Mouse (Mus musculus) midbrain, embryonic 12.5 days (tissue): ENCODE data around the gene Extl2. TPM values are rescaled to one million over a fixed set of nuclear protein-coding genes. Genes with fewer than 3 reads are reported as not detected.

ENCODE experiments used
- ATAC-seq: fragments of 200-750 bp; cut with Nextera tagmentation; 2 replicates; pipeline ENCODE4 v1.8.0; 2017; ENCODE audit warnings: low read depth, moderate TSS enrichment, moderate library complexity; ENCODE audit not compliant: low FRiP score
- H3K27ac ChIP-seq: fragments of 300-500 bp; sonication (generic); replicated peaks from 2 replicates; pipeline ENCODE4 v1.5.1; 2016; ENCODE audit warnings: mild to moderate bottlenecking
- H3K27me3 ChIP-seq: fragments of 300-500 bp; sonication (generic); 2 replicates; pipeline ENCODE4 v1.6.1; 2016; ENCODE audit warnings: mild to moderate bottlenecking
- H3K36me3 ChIP-seq: fragments of 300-500 bp; sonication (generic); 2 replicates; pipeline ENCODE4 v1.6.1; 2016
- H3K4me1 ChIP-seq: fragments of 300-500 bp; sonication (generic); 2 replicates; pipeline ENCODE4 v1.6.1; 2016
- H3K4me2 ChIP-seq: fragments of 300-500 bp; sonication (generic); replicated peaks from 2 replicates; pipeline ENCODE4 v1.6.1; 2016; ENCODE audit warnings: mild to moderate bottlenecking, moderate library complexity
- H3K4me3 ChIP-seq: fragments of 300-500 bp; sonication (generic); 2 replicates; pipeline ENCODE4 v1.5.1; 2016; ENCODE audit warnings: mild to moderate bottlenecking
- H3K9ac ChIP-seq: fragments of 300-500 bp; sonication (generic); replicated peaks from 2 replicates; pipeline ENCODE4 v1.6.1; 2016; ENCODE audit warnings: mild to moderate bottlenecking, moderate library complexity
- H3K9me3 ChIP-seq: fragments of 300-500 bp; sonication (generic); 2 replicates; pipeline ENCODE4 v1.6.1; 2016; ENCODE audit warnings: mild to moderate bottlenecking
- WGBS: fragments of 180-500 bp; shearing (Covaris S2); methylation state at CpG from one replicate; pipeline ENCODE4 v1.1.7; 2016; 5-methylcytosine and 5-hydroxymethylcytosine counted together
- polyA plus RNA-seq: library from polyadenylated mRNA; unstranded; fragments of >200 nt; fragmentation: Nextera tagmentation; extraction: Ambion mirVana; gene quantifications from 2 replicates; pipeline ENCODE4 v1.2.1, GENCODE M21; 2016

The Extl2 gene
- polyA plus RNA-seq, 1 experiment from 2014 or later: 25.7 TPM

- Histone ChIP-seq H3K9ac (no peak overlapping the region), H3K4me1 (no peaks in the 10 kb centered on the region), H3K4me3 (no peak overlapping the region), H3K27ac (no peak overlapping the region), H3K9me3 (no peaks in the 10 kb centered on the region), H3K27me3 (no peaks in the 10 kb centered on the region), H3K4me2 (no peak overlapping the region), H3K36me3 (peaks cover 56% of the 10 kb centered on the region)
- 46% methylated on average over 1 of the region's 1 CpGs for WGBS
- no peak for ATAC-seq
These were observed 28.3 kb upstream of the Extl2 start for GRCm38 (mm10) chr3:115979000-115979399.

GRCm38 (mm10) chr3:115983217-115983616 is 24.0 kb upstream of the Extl2 start:
- H3K27me3 ChIP-seq: no peaks in the 10 kb centered on the region
- no peak overlapping the region for H3K9ac ChIP-seq
- no peak overlapping the region for H3K27ac ChIP-seq
- peaks cover 4% of the 10 kb centered on the region; the same call in 1 of the 2 replicates for H3K4me1 ChIP-seq
- peaks cover 58% of the 10 kb centered on the region for H3K36me3 ChIP-seq
- no peak overlapping the region for H3K4me3 ChIP-seq
- H3K4me2 ChIP-seq: no peak overlapping the region
- WGBS: 96% methylated on average over 8 of the region's 8 CpGs
- H3K9me3 ChIP-seq: no peaks in the 10 kb centered on the region
- no peak for ATAC-seq

GRCm38 (mm10) chr3:115984653-115985052 is 22.6 kb upstream of the Extl2 start:
- no peak for ATAC-seq
- H3K4me2 ChIP-seq: no peak overlapping the region
- no peaks in the 10 kb centered on the region for H3K27me3 ChIP-seq
- H3K4me1 ChIP-seq: peaks cover 4% of the 10 kb centered on the region; the same call in 1 of the 2 replicates
- H3K9me3 ChIP-seq: no peaks in the 10 kb centered on the region
- peaks cover 59% of the 10 kb centered on the region for H3K36me3 ChIP-seq
- no peak overlapping the region for H3K9ac ChIP-seq
- 93% methylated on average over 9 of the region's 9 CpGs for WGBS
- H3K4me3 ChIP-seq: no peak overlapping the region
- H3K27ac ChIP-seq: no peak overlapping the region

DNA sequence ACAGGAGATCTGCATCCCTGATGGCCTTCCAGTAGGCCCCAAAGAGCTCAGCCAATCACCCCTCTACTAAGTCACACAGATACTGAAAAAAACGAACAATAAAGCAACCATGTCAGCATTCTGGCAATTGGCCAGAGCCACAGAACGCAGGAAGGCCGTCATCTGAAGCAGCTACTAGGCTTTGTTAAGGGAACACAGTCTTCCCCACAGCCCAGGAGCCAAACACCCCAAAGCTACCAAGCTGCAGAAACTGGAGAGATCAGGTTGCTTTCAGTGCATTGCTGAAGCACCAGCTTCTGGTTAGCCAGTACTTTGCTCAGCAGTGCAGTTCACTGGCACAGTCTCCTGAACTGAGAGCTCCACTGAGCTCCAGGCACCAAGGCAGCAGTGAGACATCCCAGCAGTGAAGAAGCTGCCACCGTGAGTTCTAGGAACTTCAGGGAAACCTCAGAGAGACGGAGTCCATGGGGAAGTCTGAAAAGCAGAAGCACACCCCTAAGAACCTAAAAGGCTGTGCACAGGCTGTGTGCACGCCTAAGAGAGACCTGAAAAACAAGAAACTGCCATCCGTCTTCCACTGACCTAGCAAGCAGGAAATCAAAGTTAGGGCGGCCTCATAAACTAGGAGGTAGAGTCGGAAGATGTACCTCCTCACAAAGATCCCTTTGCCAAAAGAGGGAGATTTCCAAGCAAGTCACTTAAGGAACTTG is 21.9 kb upstream of the Extl2 start:
- Histone ChIP-seq H3K36me3 (peaks cover 63% of the 10 kb centered on the region), H3K4me1 (peaks cover 4% of the 10 kb centered on the region; the same call in 1 of the 2 replicates), H3K27me3 (no peaks in the 10 kb centered on the region), H3K4me3 (no peak overlapping the region), H3K4me2 (no peak overlapping the region), H3K9ac (no peak overlapping the region), H3K27ac (no peak overlapping the region), H3K9me3 (no peaks in the 10 kb centered on the region)
- 90% methylated on average over 9 of the region's 9 CpGs for WGBS
- no peak for ATAC-seq

- no peak overlapping the region for H3K27ac ChIP-seq
- WGBS: 97% methylated on average over 4 of the region's 4 CpGs
These were observed 15.2 kb upstream of the Extl2 start for GRCm38 (mm10) chr3:115992103-115992502.

DNA sequence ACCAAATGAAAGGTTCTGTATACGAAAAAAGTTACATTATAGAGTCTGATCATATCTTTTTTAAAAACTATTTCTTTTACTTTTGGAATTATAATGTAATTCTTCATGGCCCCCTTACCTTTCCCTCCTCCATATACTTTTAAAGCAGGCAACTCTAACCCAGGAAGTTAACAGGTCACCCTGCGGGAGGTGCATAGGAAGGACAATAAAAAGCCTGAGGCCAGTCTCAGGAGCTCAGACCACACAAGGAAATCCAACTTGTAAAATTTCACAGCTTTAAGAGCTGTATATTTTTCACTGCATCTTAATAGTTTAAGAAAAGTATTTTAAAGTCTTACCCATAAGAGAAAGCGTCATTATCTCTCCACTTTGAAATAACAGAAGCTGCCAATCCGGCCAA is 14.7 kb upstream of the Extl2 start:
- 86% methylated on average over 4 of the region's 4 CpGs for WGBS
- no peak overlapping the region for H3K4me2 ChIP-seq
- H3K4me1 ChIP-seq: no peaks in the 10 kb centered on the region
- H3K27me3 ChIP-seq: no peaks in the 10 kb centered on the region
- no peak overlapping the region for H3K9ac ChIP-seq
- H3K4me3 ChIP-seq: no peak overlapping the region
- peaks cover 23% of the 10 kb centered on the region for H3K36me3 ChIP-seq
- no peak for ATAC-seq
- H3K9me3 ChIP-seq: no peaks in the 10 kb centered on the region
- H3K27ac ChIP-seq: no peak overlapping the region

More at GRCm38 (mm10) chr3:115992103-115992502, 15.2 kb upstream of the Extl2 start:
- Histone ChIP-seq H3K4me1 (no peaks in the 10 kb centered on the region), H3K27me3 (no peaks in the 10 kb centered on the region), H3K4me2 (no peak overlapping the region), H3K9ac (no peak overlapping the region), H3K36me3 (peaks cover 19% of the 10 kb centered on the region), H3K4me3 (no peak overlapping the region), H3K9me3 (no peaks in the 10 kb centered on the region)
- ATAC-seq: no peak

DNA sequence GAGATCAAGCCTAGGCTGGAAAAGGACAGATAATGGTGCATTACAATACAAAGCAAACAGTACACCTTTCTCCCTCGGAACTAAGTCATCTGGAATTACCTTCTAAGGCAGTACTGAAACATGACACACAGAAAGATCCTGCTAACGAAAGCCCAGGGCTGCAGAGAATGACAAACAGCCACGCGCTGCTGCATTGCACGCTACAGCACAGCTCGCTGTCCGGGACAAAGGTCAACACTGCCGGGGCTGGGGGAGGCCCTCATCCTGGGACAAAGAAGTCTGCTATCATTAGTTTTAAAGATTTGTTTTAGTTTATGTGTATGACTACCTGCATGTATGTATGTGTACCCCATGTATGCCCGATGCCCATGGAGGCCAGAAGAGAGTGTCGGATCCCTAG is 14.2 kb upstream of the Extl2 start:
- 86% methylated on average over 10 of the region's 10 CpGs for WGBS
- Histone ChIP-seq H3K27ac (no peak overlapping the region), H3K4me2 (no peak overlapping the region), H3K4me3 (no peak overlapping the region), H3K27me3 (no peaks in the 10 kb centered on the region), H3K36me3 (peaks cover 27% of the 10 kb centered on the region), H3K9ac (no peak overlapping the region), H3K4me1 (no peaks in the 10 kb centered on the region), H3K9me3 (no peaks in the 10 kb centered on the region)
- no peak for ATAC-seq

DNA sequence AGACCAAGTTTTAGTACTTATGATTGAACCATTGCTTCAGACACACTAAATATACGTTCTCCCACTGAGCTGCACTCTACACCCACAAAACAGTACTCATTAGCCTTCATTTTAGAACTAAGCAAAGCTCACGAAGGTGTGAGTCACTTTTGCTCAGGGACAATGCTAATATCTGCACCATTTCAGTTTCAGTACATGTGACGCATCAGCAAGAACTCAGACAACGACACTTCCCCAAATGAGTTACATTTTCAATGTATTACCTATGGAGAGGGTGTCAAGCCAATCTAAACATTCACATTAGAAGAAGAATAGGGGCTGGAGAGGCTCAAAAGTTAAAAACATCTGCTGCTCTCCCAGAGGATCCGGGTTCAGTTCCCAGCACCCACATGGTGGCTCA is 10.3 kb upstream of the Extl2 start:
- no peak overlapping the region for H3K9ac ChIP-seq
- 92% methylated on average over 5 of the region's 5 CpGs for WGBS
- H3K27ac ChIP-seq: no peak overlapping the region
- no peak for ATAC-seq
- H3K27me3 ChIP-seq: no peaks in the 10 kb centered on the region
- no peak overlapping the region for H3K4me3 ChIP-seq
- H3K4me2 ChIP-seq: no peak overlapping the region
- H3K4me1 ChIP-seq: no peaks in the 10 kb centered on the region
- H3K36me3 ChIP-seq: peaks cover 38% of the 10 kb centered on the region
- H3K9me3 ChIP-seq: no peaks in the 10 kb centered on the region

GRCm38 (mm10) chr3:116006284-116006977 is 831 bp upstream of the Extl2 start:
- Histone ChIP-seq H3K4me2 (peak overlapping the region; percentile 91), H3K4me1 (peaks cover 25% of the 10 kb centered on the region), H3K9me3 (no peaks in the 10 kb centered on the region), H3K36me3 (peaks cover 5% of the 10 kb centered on the region; the same call in 1 of the 2 replicates), H3K27me3 (no peaks in the 10 kb centered on the region), H3K27ac (peak overlapping the region; percentile 82), H3K9ac (peak overlapping the region; percentile 87), H3K4me3 (peak overlapping the region; percentile 84)
- 8% methylated on average over 12 of the region's 12 CpGs for WGBS
- ATAC-seq: no peak

DNA sequence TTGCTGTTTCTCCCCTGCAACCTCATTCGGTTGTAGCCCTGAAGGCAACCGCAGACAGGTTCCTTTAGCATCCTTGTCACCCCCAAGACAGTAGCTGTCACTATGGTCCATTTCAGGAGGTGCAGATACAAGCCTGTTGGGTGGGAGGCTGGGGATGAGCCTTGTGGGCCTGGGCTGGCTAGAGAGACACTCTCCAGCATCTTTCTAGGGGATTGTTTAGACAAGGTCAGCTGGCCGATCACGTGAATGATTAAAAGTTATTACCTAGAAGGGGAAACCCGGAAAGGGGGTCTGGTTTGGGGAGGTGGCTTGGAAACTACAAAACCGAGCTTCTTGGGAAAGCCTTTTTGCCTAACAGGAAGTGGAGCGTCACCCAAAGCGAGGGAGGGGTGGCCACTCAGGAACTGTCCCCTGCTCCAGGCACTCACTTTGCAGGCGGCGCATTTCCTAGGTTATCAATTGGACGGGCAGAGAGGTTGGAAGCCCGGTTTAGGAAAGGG is 729 bp downstream of the Extl2 start:
- H3K36me3 ChIP-seq: no peaks in the 10 kb centered on the region; the same call in 1 of the 2 replicates
- no peaks in the 10 kb centered on the region for H3K9me3 ChIP-seq
- peak overlapping the region; percentile 87 for H3K9ac ChIP-seq
- H3K27me3 ChIP-seq: no peaks in the 10 kb centered on the region
- H3K4me2 ChIP-seq: peak overlapping the region; percentile 91
- peaks cover 25% of the 10 kb centered on the region for H3K4me1 ChIP-seq
- under 1% methylated on average over 12 of the region's 12 CpGs for WGBS
- peak overlapping the region; percentile 84 for H3K4me3 ChIP-seq
- peak; percentile 66 for ATAC-seq
- peak overlapping the region; percentile 82 for H3K27ac ChIP-seq

GRCm38 (mm10) chr3:116009622-116010344 is 2.5 kb downstream of the Extl2 start:
- no peak overlapping the region for H3K9ac ChIP-seq
- peaks cover 25% of the 10 kb centered on the region for H3K4me1 ChIP-seq
- H3K4me3 ChIP-seq: no peak overlapping the region
- H3K9me3 ChIP-seq: no peaks in the 10 kb centered on the region
- no peak overlapping the region for H3K27ac ChIP-seq
- H3K27me3 ChIP-seq: no peaks in the 10 kb centered on the region
- no peak for ATAC-seq
- H3K4me2 ChIP-seq: peak overlapping the region; percentile 91
- 89% methylated on average over 17 of the region's 17 CpGs for WGBS
- H3K36me3 ChIP-seq: no peaks in the 10 kb centered on the region; the same call in 1 of the 2 replicates

DNA sequence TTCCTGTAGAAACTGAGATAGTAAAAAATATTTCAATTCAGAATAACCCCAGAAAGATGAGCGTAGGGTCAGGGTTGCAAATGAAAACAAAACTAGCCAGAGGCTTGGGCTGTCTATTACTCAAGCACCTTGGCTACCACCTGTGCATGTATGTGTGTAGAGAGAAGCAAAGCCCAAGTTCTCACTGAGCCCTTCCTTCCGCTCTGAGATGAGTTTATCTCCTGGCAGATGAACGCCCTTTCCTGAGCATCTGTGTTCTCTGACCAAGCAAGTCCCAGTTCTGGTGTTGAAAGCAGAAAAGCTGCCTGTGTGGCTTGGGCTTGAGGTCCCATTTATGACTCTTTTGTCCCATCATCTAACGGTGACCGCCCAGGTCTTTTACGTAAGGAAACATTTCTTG is 7.6 kb downstream of the Extl2 start:
- 97% methylated on average over 6 of the region's 6 CpGs for WGBS
- Histone ChIP-seq H3K36me3 (no peaks in the 10 kb centered on the region; the same call in 1 of the 2 replicates), H3K4me2 (no peak overlapping the region), H3K9me3 (no peaks in the 10 kb centered on the region), H3K27me3 (no peaks in the 10 kb centered on the region), H3K27ac (no peak overlapping the region), H3K9ac (no peak overlapping the region), H3K4me1 (no peaks in the 10 kb centered on the region), H3K4me3 (no peak overlapping the region)
- no peak for ATAC-seq
